ENCODE assay signal across 8 mouse cellular contexts in the genomic region with DNA sequence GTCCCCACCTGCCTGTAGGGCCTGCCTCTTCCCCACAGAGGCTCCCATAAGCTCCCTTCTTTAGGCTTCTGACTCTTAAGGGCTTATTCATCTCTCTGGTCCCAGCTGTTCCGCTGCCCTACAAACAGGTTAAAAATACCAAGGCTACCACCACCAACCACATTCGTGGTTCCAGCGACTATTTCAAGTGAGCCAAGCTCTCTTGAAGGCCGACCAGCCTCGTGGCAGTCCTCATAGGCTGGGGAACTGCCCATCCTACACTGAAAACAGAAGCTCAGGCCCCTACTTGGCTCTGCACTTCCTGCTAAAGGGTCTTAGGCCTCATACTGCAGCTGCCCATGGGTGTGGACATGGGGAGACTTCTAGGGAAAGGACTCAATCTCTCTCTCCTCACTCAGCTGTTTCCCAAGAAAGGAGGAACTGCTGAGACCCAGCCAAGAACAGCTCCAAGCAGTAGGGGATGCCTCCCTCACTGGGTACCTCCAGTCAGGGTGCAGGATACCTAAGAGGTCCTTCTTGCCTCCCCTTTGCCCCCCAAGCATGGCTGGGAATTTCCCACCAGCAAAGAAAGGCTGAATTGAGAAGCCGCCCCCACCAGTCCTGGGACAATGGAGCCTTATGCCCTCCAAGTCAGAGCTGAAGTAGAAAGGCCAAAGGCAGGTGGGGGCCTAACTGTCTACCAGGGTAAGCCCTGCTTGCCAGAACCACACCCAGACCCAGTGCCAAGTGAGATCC. TPM values are rescaled to one million over a fixed set of nuclear protein-coding genes. Genes with fewer than 3 reads are reported as not detected.
DNase-seq lines count a peak whose midpoint lies in the region; ATAC-seq and TF ChIP-seq lines count a peak whose summit lies in the region.

No protein-coding gene starts in this region.

- peak overlapping the region; percentile 85 for H3K27ac ChIP-seq in kidney, postnatal 0 days
- peak overlapping the region; percentile 95 for H3K27ac ChIP-seq in embryonic facial prominence, embryonic 12.5 days
- H3K27ac ChIP-seq in hindbrain, embryonic 15.5 days (replicated peaks): peak overlapping the region; percentile 94
- H3K27ac ChIP-seq in midbrain, embryonic 14.5 days (replicated peaks; ENCODE audit: low read depth, low read length): peak overlapping the region; percentile 100

- WGBS in kidney, postnatal 0 days: 67% methylated on average over 6 of the region's 6 CpGs
- 72% methylated on average over 6 of the region's 6 CpGs for WGBS in embryonic facial prominence, embryonic 12.5 days
- WGBS in hindbrain, embryonic 15.5 days: 69% methylated on average over 6 of the region's 6 CpGs
- 77% methylated on average over 6 of the region's 6 CpGs for WGBS in midbrain, embryonic 14.5 days

- no peaks in the 10 kb centered on the region for H3K27me3 ChIP-seq in kidney, postnatal 0 days (ENCODE audit: insufficient read depth, low read length)
- no peaks in the 10 kb centered on the region for H3K27me3 ChIP-seq in embryonic facial prominence, embryonic 12.5 days
- H3K27me3 ChIP-seq in hindbrain, embryonic 15.5 days: no peaks in the 10 kb centered on the region
- no peaks in the 10 kb centered on the region for H3K27me3 ChIP-seq in midbrain, embryonic 14.5 days (ENCODE audit: control insufficient read depth, insufficient read depth, low read length)

- no peak for TF ChIP-seq CTCF in kidney, postnatal 0 days (IDR thresholded peaks at IDR 0.05; ENCODE audit: low read depth)

- no peak for ATAC-seq in kidney, postnatal 0 days (replicated peaks; ENCODE audit: low FRiP score, low read depth)
- ATAC-seq in embryonic facial prominence, embryonic 12.5 days (ENCODE audit: insufficient number of reproducible peaks, insufficient read depth, low FRiP score, low TSS enrichment): peak; percentile 22; the same call in 1 of the 2 replicates
- ATAC-seq in hindbrain, embryonic 15.5 days (ENCODE audit: low FRiP score, low read depth): no peak; the same call in 1 of the 2 replicates
- no peak; the same call in 1 of the 2 replicates for ATAC-seq in midbrain, embryonic 14.5 days (ENCODE audit: low FRiP score, low TSS enrichment)

- no peaks in the 10 kb centered on the region for H3K9me3 ChIP-seq in kidney, postnatal 0 days (replicated peaks; ENCODE audit: low read length)
- H3K9me3 ChIP-seq in embryonic facial prominence, embryonic 12.5 days: no peaks in the 10 kb centered on the region
- no peaks in the 10 kb centered on the region for H3K9me3 ChIP-seq in hindbrain, embryonic 15.5 days
- H3K9me3 ChIP-seq in midbrain, embryonic 14.5 days (ENCODE audit: control insufficient read depth, low read length): no peaks in the 10 kb centered on the region

- H3K4me2 ChIP-seq in kidney, postnatal 0 days (ENCODE audit: low read length): peak overlapping the region; percentile 56; the same call in 1 of the 2 replicates
- H3K4me2 ChIP-seq in embryonic facial prominence, embryonic 12.5 days (replicated peaks): peak overlapping the region; percentile 70
- peak overlapping the region; percentile 66 for H3K4me2 ChIP-seq in hindbrain, embryonic 15.5 days
- peak overlapping the region; percentile 70 for H3K4me2 ChIP-seq in midbrain, embryonic 14.5 days (ENCODE audit: low read length)

- DNase-seq in kidney, postnatal 0 days (ENCODE audit: low spot score): no peak
- DNase-seq in kidney, adult 18-20 months: no peak
- DNase-seq in midbrain, embryonic 14.5 days: no peak
- no peak for DNase-seq in retina, postnatal 1 day
- no peak for DNase-seq in ovary, postnatal 36 days (ENCODE audit: low spot score)
- DNase-seq in left cerebral cortex, adult 9 months (ENCODE audit: low spot score in 2 of 2): no peak

- no peak overlapping the region for H3K4me3 ChIP-seq in kidney, postnatal 0 days (replicated peaks; ENCODE audit: low read depth, low read length)
- H3K4me3 ChIP-seq in embryonic facial prominence, embryonic 12.5 days: peak overlapping the region; percentile 35
- peak overlapping the region; percentile 32 for H3K4me3 ChIP-seq in hindbrain, embryonic 15.5 days
- H3K4me3 ChIP-seq in midbrain, embryonic 14.5 days (replicated peaks; ENCODE audit: low read depth, low read length): peak overlapping the region; percentile 25; the same call in 1 of the 2 replicates

- H3K9ac ChIP-seq in kidney, postnatal 0 days (ENCODE audit: low read depth, low read length): peak overlapping the region; percentile 50
- peak overlapping the region; percentile 73 for H3K9ac ChIP-seq in embryonic facial prominence, embryonic 12.5 days
- H3K9ac ChIP-seq in hindbrain, embryonic 15.5 days: peak overlapping the region; percentile 54
- peak overlapping the region; percentile 80 for H3K9ac ChIP-seq in midbrain, embryonic 14.5 days (replicated peaks; ENCODE audit: low read length)

- peaks cover 29% of the 10 kb centered on the region for H3K36me3 ChIP-seq in kidney, postnatal 0 days (ENCODE audit: insufficient read depth, low read length)
- peaks cover 29% of the 10 kb centered on the region for H3K36me3 ChIP-seq in embryonic facial prominence, embryonic 12.5 days
- peaks cover 24% of the 10 kb centered on the region for H3K36me3 ChIP-seq in hindbrain, embryonic 15.5 days
- H3K36me3 ChIP-seq in midbrain, embryonic 14.5 days (ENCODE audit: control insufficient read depth, insufficient read depth, low read length): peaks cover 29% of the 10 kb centered on the region

- peaks cover 33% of the 10 kb centered on the region for H3K4me1 ChIP-seq in kidney, postnatal 0 days (replicated peaks; ENCODE audit: insufficient read depth, low read length)
- H3K4me1 ChIP-seq in embryonic facial prominence, embryonic 12.5 days: peaks cover 35% of the 10 kb centered on the region
- H3K4me1 ChIP-seq in hindbrain, embryonic 15.5 days (replicated peaks): peaks cover 27% of the 10 kb centered on the region
- peaks cover 22% of the 10 kb centered on the region for H3K4me1 ChIP-seq in midbrain, embryonic 14.5 days (ENCODE audit: control insufficient read depth, insufficient read depth, low read length)

RNA-seq across cellular contexts. Expression of a gene that starts 2.6 kb away (rescaled TPM):
- polyA plus RNA-seq in kidney, postnatal 0 days (2015; fragmentation: Nextera tagmentation; extraction: Ambion mirVana): 30.5 and 33.3 TPM in 2 replicates
- polyA plus RNA-seq in embryonic facial prominence, embryonic 12.5 days (2016; fragmentation: Nextera tagmentation; extraction: Ambion mirVana): 3.8 and 6.9 TPM in 2 replicates
- polyA plus RNA-seq in hindbrain, embryonic 15.5 days (2015; fragmentation: Nextera tagmentation; extraction: Ambion mirVana): 4.6 and 5.1 TPM in 2 replicates
- polyA plus RNA-seq in midbrain, embryonic 14.5 days (2014; fragmentation: Nextera tagmentation; extraction: Ambion mirVana): 1.5 and 3.2 TPM in 2 replicates

RNA-seq across cellular contexts. Expression of a gene that starts 23.5 kb away (rescaled TPM):
- 351 and 359 TPM in 2 replicates for polyA plus RNA-seq in kidney, postnatal 0 days (2015; fragmentation: Nextera tagmentation; extraction: Ambion mirVana)
- 439 and 443 TPM in 2 replicates for polyA plus RNA-seq in embryonic facial prominence, embryonic 12.5 days (2016; fragmentation: Nextera tagmentation; extraction: Ambion mirVana)
- 332 and 343 TPM in 2 replicates for polyA plus RNA-seq in hindbrain, embryonic 15.5 days (2015; fragmentation: Nextera tagmentation; extraction: Ambion mirVana)
- polyA plus RNA-seq in midbrain, embryonic 14.5 days (2014; fragmentation: Nextera tagmentation; extraction: Ambion mirVana): 284 and 326 TPM in 2 replicates

RNA-seq across cellular contexts. Expression of a gene that starts 24.2 kb away (rescaled TPM):
- 28.9 and 29.9 TPM in 2 replicates for polyA plus RNA-seq in kidney, postnatal 0 days (2015; fragmentation: Nextera tagmentation; extraction: Ambion mirVana)
- polyA plus RNA-seq in embryonic facial prominence, embryonic 12.5 days (2016; fragmentation: Nextera tagmentation; extraction: Ambion mirVana): 35.8 and 36.9 TPM in 2 replicates
- 16.3 and 17.3 TPM in 2 replicates for polyA plus RNA-seq in hindbrain, embryonic 15.5 days (2015; fragmentation: Nextera tagmentation; extraction: Ambion mirVana)
- 14.5 and 15.7 TPM in 2 replicates for polyA plus RNA-seq in midbrain, embryonic 14.5 days (2014; fragmentation: Nextera tagmentation; extraction: Ambion mirVana)

RNA-seq across cellular contexts. Expression of a gene that starts 31.0 kb away (rescaled TPM):
- polyA plus RNA-seq in kidney, postnatal 0 days (2015; fragmentation: Nextera tagmentation; extraction: Ambion mirVana): 1.3 and 2.0 TPM in 2 replicates
- 1.4 and 1.5 TPM in 2 replicates for polyA plus RNA-seq in embryonic facial prominence, embryonic 12.5 days (2016; fragmentation: Nextera tagmentation; extraction: Ambion mirVana)
- 1.8 and 2.2 TPM in 2 replicates for polyA plus RNA-seq in hindbrain, embryonic 15.5 days (2015; fragmentation: Nextera tagmentation; extraction: Ambion mirVana)
- 0.89 and 1.4 TPM in 2 replicates for polyA plus RNA-seq in midbrain, embryonic 14.5 days (2014; fragmentation: Nextera tagmentation; extraction: Ambion mirVana)

RNA-seq across cellular contexts. Expression of a gene that starts 32.9 kb away (rescaled TPM):
- 20.3 and 22.3 TPM in 2 replicates for polyA plus RNA-seq in kidney, postnatal 0 days (2015; fragmentation: Nextera tagmentation; extraction: Ambion mirVana)
- polyA plus RNA-seq in embryonic facial prominence, embryonic 12.5 days (2016; fragmentation: Nextera tagmentation; extraction: Ambion mirVana): 15.0 and 15.4 TPM in 2 replicates
- polyA plus RNA-seq in hindbrain, embryonic 15.5 days (2015; fragmentation: Nextera tagmentation; extraction: Ambion mirVana): 17.6 and 19.5 TPM in 2 replicates
- polyA plus RNA-seq in midbrain, embryonic 14.5 days (2014; fragmentation: Nextera tagmentation; extraction: Ambion mirVana): 14.1 and 18.2 TPM in 2 replicates
